Mouse (Mus musculus) olfactory bulb, adult 2 months (tissue): ENCODE data around the gene Eef1e1. TPM values are rescaled to one million over a fixed set of nuclear protein-coding genes. Genes with fewer than 3 reads are reported as not detected.

ENCODE experiments used
- H3K27ac ChIP-seq: fragments of 200-500 bp; 2 replicates; pipeline ENCODE4 v1.5.1; 2012; ENCODE audit warnings: low read depth, low read length; ENCODE audit not compliant: insufficient read depth
- H3K4me1 ChIP-seq: fragments of 200-500 bp; 2 replicates; pipeline ENCODE4 v1.6.1; 2012; ENCODE audit warnings: low read length; ENCODE audit not compliant: control insufficient read depth, insufficient read depth
- H3K4me3 ChIP-seq: fragments of 200-500 bp; 2 replicates; pipeline ENCODE4 v1.5.1; 2012; ENCODE audit warnings: mild to moderate bottlenecking, low read depth, low read length, moderate library complexity; ENCODE audit not compliant: insufficient read depth
- CTCF ChIP-seq: fragments of 200-500 bp; IDR thresholded peaks from 2 replicates; pipeline ENCODE4 v1.5.1; 2012; ENCODE audit warnings: low read depth, mild to moderate bottlenecking, low read length, moderate library complexity; ENCODE audit not compliant: insufficient read depth
- POLR2A ChIP-seq: fragments of 200-500 bp; IDR thresholded peaks from 2 replicates; pipeline ENCODE4 v1.6.1; 2012; ENCODE audit warnings: mild to moderate bottlenecking, low read depth, low read length, moderate library complexity; ENCODE audit not compliant: insufficient read depth
- WGBS: fragments of 180-500 bp; shearing (Covaris S2); methylation state at CpG from one replicate; pipeline ENCODE4 v1.1.7; 2018; 5-methylcytosine and 5-hydroxymethylcytosine counted together
- polyA plus RNA-seq: library from polyadenylated mRNA; stranded (reverse); fragments of >200 nt; gene quantifications from 2 replicates; pipeline ENCODE4 v1.2.4, GENCODE M21; 2012; ENCODE audit warnings: low replicate concordance; ENCODE audit not compliant: missing spikeins, insufficient read depth, insufficient read length

Gene Eef1e1
- polyA plus RNA-seq, 1 experiment, result not detected

DNA sequence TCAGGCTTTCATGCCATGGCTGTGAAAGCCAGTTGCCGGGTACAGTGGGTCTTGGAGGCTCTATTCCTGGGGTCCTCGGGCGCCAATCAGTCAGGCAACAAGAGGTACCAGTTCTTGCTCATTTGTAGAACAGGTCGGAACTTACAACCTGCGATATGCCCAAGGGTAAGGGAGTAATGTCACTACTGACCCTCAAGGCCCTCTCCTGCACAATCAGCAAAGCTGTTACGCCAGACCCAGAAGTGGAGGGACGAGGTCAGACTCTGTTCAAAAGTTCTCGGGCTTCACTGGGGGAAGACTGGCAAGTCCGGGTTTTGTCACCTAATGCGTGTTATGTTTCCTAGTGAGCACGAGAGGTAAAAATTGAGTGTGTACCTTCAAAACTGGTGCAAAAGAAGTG, 58.0 kb downstream of the Eef1e1 start:
- Histone ChIP-seq H3K4me3 (no peak overlapping the region), H3K27ac (no peak overlapping the region), H3K4me1 (0 out of 2 replicates have a peak, but pooled peaks cover 2% of the 10 kb centered on the region)
- 86% methylated on average over 11 of the region's 11 CpGs for WGBS
- TF ChIP-seq CTCF (no peak), POLR2A (no peak)

DNA sequence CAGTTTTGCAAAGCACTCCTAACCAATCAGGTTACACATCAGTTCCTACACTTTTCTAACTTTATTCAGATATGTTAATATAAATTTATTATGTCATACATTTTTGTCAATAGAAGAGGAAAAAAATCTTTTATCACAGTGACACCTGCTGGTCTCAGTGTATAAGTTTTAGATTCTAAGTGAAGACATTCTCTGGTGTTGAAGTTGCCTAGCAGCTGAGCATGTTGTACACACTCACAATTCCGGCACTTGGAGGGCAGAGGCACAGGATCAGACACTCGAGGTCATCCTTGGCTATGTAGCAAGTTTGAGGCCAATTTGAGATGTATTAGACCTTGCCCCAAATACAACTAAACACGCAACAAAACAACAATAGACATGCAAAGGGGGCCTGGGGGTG, 61.8 kb downstream of the Eef1e1 start:
- Histone ChIP-seq H3K27ac (no peak overlapping the region), H3K4me3 (no peak overlapping the region), H3K4me1 (no peaks in the 10 kb centered on the region)
- 50% methylated on average over 3 of the region's 3 CpGs for WGBS
- TF ChIP-seq POLR2A (no peak), CTCF (no peak)

DNA sequence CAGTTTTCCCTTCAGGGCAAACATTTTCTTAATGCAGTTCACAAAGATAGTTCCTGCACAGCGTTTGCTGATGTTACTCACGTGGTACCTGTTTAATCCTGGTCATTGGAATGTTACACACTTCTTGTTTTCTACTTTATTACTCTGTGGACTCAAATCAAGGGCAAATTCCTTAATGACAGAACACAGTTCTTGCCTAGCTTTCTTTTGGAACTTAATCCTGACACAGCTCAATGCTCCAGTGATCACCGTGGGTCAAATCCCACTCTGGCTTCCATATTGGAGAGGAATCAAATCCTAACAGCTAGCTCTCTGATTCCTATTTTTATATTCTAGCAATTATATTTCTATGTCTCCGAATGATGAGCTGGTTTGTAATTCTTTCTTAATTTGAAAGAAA, 62.4 kb downstream of the Eef1e1 start:
- no peak for TF ChIP-seq POLR2A
- no peak for TF ChIP-seq CTCF
- no peaks in the 10 kb centered on the region for H3K4me1 ChIP-seq
- H3K4me3 ChIP-seq, result no peak overlapping the region
- H3K27ac ChIP-seq, result no peak overlapping the region
- WGBS, result 76% methylated on average over 4 of the region's 4 CpGs

Other genes with a start within 250 kb of the Eef1e1 start
- gene Txndc5, start 130.2 kb downstream of the Eef1e1 start, polyA plus RNA-seq, result not detected in 2 replicates
- not detected in 2 replicates for gene Bloc1s5, start 23.9 kb downstream of the Eef1e1 start, polyA plus RNA-seq